Mouse (Mus musculus) embryonic facial prominence, embryonic 14.5 days (tissue): ENCODE data around the gene Mob2. TPM values are rescaled to one million over a fixed set of nuclear protein-coding genes. Genes with fewer than 3 reads are reported as not detected.

Experiments used
- ATAC-seq: fragments of 200-750 bp; cut with Nextera tagmentation; 2 replicates; pipeline ENCODE4 v1.8.0; 2017; ENCODE audit warnings: low read depth, moderate number of reproducible peaks, moderate TSS enrichment
- DNase-seq: peaks from one replicate; pipeline ENCODE4 v3.0.0-alpha.2; 2015; ENCODE audit warnings: low spot score
- H3K27ac ChIP-seq: fragments of 300-500 bp; sonication (generic); replicated peaks from 2 replicates; pipeline ENCODE4 v1.5.1; 2014; ENCODE audit warnings: low read depth, mild to moderate bottlenecking, low read length, moderate library complexity
- H3K27me3 ChIP-seq: fragments of 300-500 bp; sonication (generic); replicated peaks from 2 replicates; pipeline ENCODE4 v1.6.1; 2014; ENCODE audit warnings: low read length; ENCODE audit not compliant: control insufficient read depth, insufficient read depth
- H3K36me3 ChIP-seq: fragments of 300-500 bp; sonication (generic); 2 replicates; pipeline ENCODE4 v1.6.1; 2014; ENCODE audit warnings: low read length, mixed read lengths; ENCODE audit not compliant: control insufficient read depth, insufficient read depth
- H3K4me1 ChIP-seq: fragments of 300-500 bp; sonication (generic); 2 replicates; pipeline ENCODE4 v1.6.1; 2014; ENCODE audit warnings: antibody characterized with exemption, low read length; ENCODE audit not compliant: control insufficient read depth, insufficient read depth
- H3K4me2 ChIP-seq: fragments of 300-500 bp; sonication (generic); 2 replicates; pipeline ENCODE4 v1.6.1; 2014; ENCODE audit warnings: low read depth, mild to moderate bottlenecking, low read length, moderate library complexity, mixed read lengths
- H3K4me3 ChIP-seq: fragments of 300-500 bp; sonication (generic); 2 replicates; pipeline ENCODE4 v1.5.1; 2014; ENCODE audit warnings: low read depth, mild to moderate bottlenecking, low read length
- H3K9ac ChIP-seq: fragments of 300-500 bp; sonication (generic); 2 replicates; pipeline ENCODE4 v1.6.1; 2014; ENCODE audit warnings: low read depth, mild to moderate bottlenecking, low read length, moderate library complexity, mixed read lengths
- H3K9me3 ChIP-seq: fragments of 300-500 bp; sonication (generic); 2 replicates; pipeline ENCODE4 v1.6.1; 2016; ENCODE audit warnings: low read length; ENCODE audit not compliant: control insufficient read depth
- WGBS: fragments of 180-500 bp; shearing (Covaris S2); extraction: QIAGEN DNeasy Blood & Tissue Kit; methylation state at CpG from one replicate; pipeline ENCODE4 v1.1.7; 2014; 5-methylcytosine and 5-hydroxymethylcytosine counted together
- polyA plus RNA-seq: library from polyadenylated mRNA; unstranded; fragments of >200 nt; fragmentation: Nextera tagmentation; extraction: Ambion mirVana; gene quantifications from 2 replicates; pipeline ENCODE4 v1.2.1, GENCODE M21; 2014

Gene Mob2
- polyA plus RNA-seq, 1 experiment from 2014 or later = 65.8 TPM

DNA sequence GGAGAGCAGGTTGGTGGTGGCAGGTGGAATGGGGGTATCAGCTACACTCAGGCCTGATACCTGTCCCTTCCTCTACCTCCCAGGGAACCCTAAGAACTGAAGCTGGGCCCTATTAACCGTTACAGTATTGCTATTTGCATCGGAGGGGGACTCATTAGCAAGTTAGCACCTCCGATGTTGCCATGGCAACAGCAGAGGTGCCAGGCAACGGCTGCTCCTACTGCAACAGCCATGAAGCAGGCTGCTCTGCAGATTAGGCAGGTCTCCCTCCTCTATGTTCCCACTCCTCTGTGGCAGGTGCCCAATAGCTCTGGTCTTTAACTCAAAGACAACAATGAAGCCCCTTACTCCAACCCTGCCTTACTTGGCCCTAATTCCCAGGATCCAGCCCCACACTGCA, 31.0 kb upstream of the Mob2 start:
- H3K4me2 ChIP-seq = peak overlapping the region; percentile 92; the same call in 1 of the 2 replicates
- no peak overlapping the region for H3K4me3 ChIP-seq
- H3K36me3 ChIP-seq = no peaks in the 10 kb centered on the region
- ATAC-seq = no peak
- WGBS = 3% methylated on average over 4 of the region's 4 CpGs
- peaks cover 3% of the 10 kb centered on the region for H3K4me1 ChIP-seq
- H3K27me3 ChIP-seq = peaks cover 83% of the 10 kb centered on the region
- no peak overlapping the region for H3K27ac ChIP-seq
- no peak overlapping the region for H3K9ac ChIP-seq
- no peaks in the 10 kb centered on the region for H3K9me3 ChIP-seq
- DNase-seq = no peak

DNA sequence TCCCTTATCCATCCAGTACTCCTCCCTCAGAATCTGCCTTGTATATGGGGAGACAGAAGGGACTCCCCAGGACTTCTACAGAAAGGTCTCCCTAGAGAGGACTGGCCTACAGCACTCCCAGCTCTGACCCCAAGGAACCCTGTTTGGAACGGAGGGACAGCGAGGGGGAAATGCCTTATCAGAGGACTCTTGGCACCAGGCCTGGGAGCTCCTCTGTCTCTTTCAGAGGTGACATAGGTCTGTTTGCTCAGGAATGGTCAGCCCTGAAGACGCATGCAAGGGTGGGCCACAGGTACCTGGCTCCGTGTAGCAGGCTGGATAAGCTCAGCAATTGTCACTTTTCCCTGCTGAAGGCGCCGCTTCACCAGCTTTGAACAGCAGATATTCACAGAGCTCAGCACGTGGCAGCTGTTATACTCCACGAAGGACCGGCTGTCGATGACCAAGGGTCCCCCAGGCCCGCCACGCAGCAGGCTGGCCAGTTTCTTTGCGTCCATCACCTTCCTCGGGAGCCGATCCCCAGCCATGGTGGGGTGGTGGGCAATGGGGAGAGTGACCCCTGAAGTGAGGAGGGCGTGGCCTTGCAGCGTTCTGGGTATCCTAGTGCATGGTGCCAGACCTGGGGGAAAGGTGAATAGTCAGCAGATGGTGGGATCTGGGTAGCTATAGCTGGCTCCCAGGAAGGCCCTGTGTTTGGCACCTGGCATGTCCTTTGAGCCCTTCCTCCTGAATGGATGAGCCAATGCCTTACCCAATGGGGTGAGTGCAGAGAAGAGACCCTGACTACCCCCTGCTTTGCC, 29.0 kb upstream of the Mob2 start:
- H3K4me2 ChIP-seq = no peak overlapping the region
- no peak overlapping the region for H3K27ac ChIP-seq
- no peaks in the 10 kb centered on the region for H3K9me3 ChIP-seq
- H3K4me1 ChIP-seq = peaks cover 3% of the 10 kb centered on the region
- H3K27me3 ChIP-seq = peaks cover 73% of the 10 kb centered on the region
- DNase-seq (no peak), ATAC-seq (no peak)
- whole genome bisulfite sequencing = 56% methylated on average over 17 of the region's 17 CpGs
- no peak overlapping the region for H3K4me3 ChIP-seq
- H3K36me3 ChIP-seq = no peaks in the 10 kb centered on the region
- no peak overlapping the region; the same call in 1 of the 2 replicates for H3K9ac ChIP-seq

DNA sequence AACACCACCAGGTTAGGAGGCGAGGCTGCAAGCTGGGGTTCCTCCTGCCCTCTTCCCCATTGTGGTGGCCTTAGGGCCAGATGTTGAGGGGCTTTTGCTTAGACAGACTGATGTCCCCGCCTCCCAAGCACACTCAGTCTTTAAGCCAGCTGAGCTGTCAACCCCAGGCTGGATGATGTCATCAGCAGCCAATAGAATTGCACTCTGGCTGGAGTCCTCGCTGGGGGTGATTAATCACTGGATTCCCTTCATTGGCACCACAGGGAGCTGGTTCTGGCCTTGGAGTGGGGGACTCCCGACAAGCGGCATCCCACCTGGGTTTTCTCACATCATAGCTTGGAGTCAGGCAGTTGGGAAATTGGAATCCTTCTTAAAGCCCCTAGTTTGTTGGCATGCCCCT, 28.0 kb upstream of the Mob2 start:
- ATAC-seq (peak; percentile 72; the same call in 1 of the 2 replicates), DNase-seq (peak; percentile 80)

DNA sequence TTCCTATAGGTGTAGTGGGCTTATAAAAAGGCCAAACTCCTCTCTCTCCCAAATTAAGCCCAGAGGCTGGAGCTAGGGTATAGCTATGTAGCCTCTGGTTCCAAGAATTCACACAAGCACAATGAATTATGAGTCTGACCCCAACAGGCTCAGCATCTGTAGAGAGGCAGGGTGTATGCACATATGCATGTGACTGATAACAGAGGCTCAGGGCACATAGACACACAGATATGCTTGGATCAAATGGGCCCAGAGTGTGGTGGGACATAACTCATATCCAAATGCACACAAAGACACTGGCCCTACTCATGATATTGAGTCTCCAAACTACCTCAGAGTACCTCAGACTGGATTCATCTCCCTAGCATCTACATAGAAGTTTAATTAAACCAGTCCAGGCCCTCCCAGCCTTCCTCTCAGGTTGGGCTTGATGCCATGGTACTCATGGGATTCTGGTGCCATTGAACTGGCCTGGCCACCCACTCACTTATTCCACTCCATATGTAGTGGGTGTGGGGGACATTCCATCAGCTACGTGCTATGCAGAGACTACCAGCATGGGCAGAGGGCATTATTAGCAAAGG, 26.3 kb upstream of the Mob2 start:
- DNase-seq = no peak
- H3K9me3 ChIP-seq = no peaks in the 10 kb centered on the region
- no peak overlapping the region for H3K27ac ChIP-seq
- H3K36me3 ChIP-seq = 0 out of 2 replicates have a peak, but pooled peaks cover 4% of the 10 kb centered on the region
- no peak overlapping the region for H3K4me3 ChIP-seq
- no peak overlapping the region for H3K4me2 ChIP-seq
- H3K4me1 ChIP-seq = peaks cover 5% of the 10 kb centered on the region; the same call in 1 of the 2 replicates
- WGBS = 69% methylated on average over 1 of the region's 1 CpGs
- no peak overlapping the region for H3K9ac ChIP-seq
- ATAC-seq = no peak
- H3K27me3 ChIP-seq = peaks cover 73% of the 10 kb centered on the region

More for the DNA sequence above, 28.0 kb upstream of the Mob2 start:
- H3K36me3 ChIP-seq = no peaks in the 10 kb centered on the region
- no peak overlapping the region for H3K9ac ChIP-seq
- no peaks in the 10 kb centered on the region for H3K9me3 ChIP-seq
- peaks cover 7% of the 10 kb centered on the region for H3K4me1 ChIP-seq
- peaks cover 73% of the 10 kb centered on the region for H3K27me3 ChIP-seq
- no peak overlapping the region for H3K27ac ChIP-seq
- H3K4me2 ChIP-seq = no peak overlapping the region
- H3K4me3 ChIP-seq = no peak overlapping the region
- 4% methylated on average over 5 of the region's 5 CpGs for WGBS

DNA sequence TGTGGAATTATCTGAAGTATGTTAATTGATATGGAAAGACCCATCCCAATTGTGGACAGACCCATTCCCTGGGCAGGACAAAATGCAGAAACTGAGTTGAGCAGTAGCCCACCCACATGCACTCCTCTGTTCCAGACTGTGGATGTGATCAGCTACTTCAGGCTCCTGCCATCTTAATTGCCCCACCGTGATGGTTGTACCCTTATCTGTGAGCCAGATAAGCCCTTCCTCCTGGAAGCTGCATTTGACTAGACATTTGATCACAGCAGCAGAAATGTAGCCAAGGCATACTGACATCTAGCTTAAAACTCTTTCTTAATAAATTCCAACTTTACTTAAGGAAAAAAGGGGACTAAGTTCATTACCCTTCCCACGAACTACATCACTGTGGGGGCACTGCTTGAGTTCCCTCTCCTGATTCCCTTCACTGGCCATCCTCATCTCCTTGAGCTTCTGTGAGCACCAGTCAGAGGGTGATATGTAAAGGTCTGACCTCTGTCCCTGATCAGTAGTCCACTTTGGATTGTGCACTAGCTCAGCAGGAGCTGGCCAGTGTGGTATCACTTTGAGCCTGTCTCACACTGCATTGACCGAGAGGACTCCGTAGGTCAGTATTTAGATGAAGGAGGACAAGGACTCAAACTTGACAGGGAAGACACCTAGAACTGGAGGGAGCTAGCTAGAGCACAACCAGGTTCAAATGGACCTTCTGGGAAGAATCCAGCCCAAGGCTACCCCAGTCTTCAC, 25.5 kb upstream of the Mob2 start:
- 90% methylated on average over 4 of the region's 4 CpGs for WGBS
- H3K27me3 ChIP-seq = peaks cover 73% of the 10 kb centered on the region

DNA sequence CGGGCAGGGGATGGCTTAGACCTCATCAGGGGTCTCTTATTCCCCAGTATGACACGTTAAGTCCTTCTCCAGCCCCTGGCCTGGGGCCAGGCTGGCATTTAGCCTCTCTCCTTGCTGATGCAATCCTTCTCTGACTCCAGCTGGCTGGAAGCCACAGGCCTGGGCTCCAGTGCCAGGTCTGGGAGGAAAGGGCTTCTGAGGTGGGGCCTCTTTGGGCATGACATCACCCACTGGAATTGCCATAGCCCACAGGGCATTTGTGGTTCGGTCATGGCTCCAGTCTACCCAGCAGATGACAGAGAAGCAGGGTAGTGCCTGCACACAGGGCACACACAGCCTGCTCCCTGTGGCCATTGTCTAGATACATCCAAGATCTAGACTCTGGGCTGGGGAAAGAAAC, 24.0 kb upstream of the Mob2 start:
- peaks cover 5% of the 10 kb centered on the region; the same call in 1 of the 2 replicates for H3K4me1 ChIP-seq
- H3K36me3 ChIP-seq = 0 out of 2 replicates have a peak, but pooled peaks cover 4% of the 10 kb centered on the region
- DNase-seq (peak; percentile 61), ATAC-seq (no peak)
- no peak overlapping the region for H3K27ac ChIP-seq
- H3K27me3 ChIP-seq = peaks cover 75% of the 10 kb centered on the region
- WGBS = 48% methylated on average over 3 of the region's 3 CpGs
- H3K9ac ChIP-seq = no peak overlapping the region
- H3K9me3 ChIP-seq = no peaks in the 10 kb centered on the region
- H3K4me3 ChIP-seq = no peak overlapping the region
- H3K4me2 ChIP-seq = no peak overlapping the region

More for the DNA sequence above, 25.5 kb upstream of the Mob2 start:
- Histone ChIP-seq H3K9ac (no peak overlapping the region), H3K9me3 (no peaks in the 10 kb centered on the region), H3K4me1 (peaks cover 5% of the 10 kb centered on the region; the same call in 1 of the 2 replicates), H3K4me3 (no peak overlapping the region), H3K27ac (no peak overlapping the region), H3K4me2 (no peak overlapping the region), H3K36me3 (0 out of 2 replicates have a peak, but pooled peaks cover 4% of the 10 kb centered on the region)
- ATAC-seq (no peak), DNase-seq (no peak)

DNA sequence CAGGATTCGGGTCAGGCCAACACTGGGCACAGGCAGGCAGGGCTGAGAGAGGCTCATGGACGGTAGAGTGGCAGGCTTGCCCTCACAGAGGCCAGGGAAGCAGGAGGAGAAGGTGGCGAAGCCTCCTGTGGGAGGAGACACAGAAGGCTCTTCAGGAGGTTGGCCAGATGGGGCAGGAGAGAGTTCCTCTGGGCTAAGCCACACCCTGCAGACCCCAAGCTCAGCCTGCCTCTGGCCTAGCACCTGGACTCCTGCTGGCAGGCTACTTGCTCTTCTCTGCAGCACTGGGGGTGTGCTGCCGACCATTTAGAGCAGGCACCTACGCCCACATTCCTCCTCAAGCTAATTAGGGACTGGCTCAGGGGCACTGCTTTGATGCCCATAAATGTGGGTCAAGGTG, 23.5 kb upstream of the Mob2 start:
- ATAC-seq = 0 out of 2 replicates have a peak, but pooled peaks have one; percentile 30
- H3K9me3 ChIP-seq = no peaks in the 10 kb centered on the region
- peaks cover 71% of the 10 kb centered on the region for H3K27me3 ChIP-seq
- H3K4me1 ChIP-seq = peaks cover 5% of the 10 kb centered on the region; the same call in 1 of the 2 replicates
- H3K9ac ChIP-seq = no peak overlapping the region
- H3K36me3 ChIP-seq = 0 out of 2 replicates have a peak, but pooled peaks cover 4% of the 10 kb centered on the region
- H3K4me3 ChIP-seq = no peak overlapping the region
- no peak overlapping the region for H3K27ac ChIP-seq
- 28% methylated on average over 5 of the region's 5 CpGs for WGBS
- H3K4me2 ChIP-seq = no peak overlapping the region
- DNase-seq = no peak

DNA sequence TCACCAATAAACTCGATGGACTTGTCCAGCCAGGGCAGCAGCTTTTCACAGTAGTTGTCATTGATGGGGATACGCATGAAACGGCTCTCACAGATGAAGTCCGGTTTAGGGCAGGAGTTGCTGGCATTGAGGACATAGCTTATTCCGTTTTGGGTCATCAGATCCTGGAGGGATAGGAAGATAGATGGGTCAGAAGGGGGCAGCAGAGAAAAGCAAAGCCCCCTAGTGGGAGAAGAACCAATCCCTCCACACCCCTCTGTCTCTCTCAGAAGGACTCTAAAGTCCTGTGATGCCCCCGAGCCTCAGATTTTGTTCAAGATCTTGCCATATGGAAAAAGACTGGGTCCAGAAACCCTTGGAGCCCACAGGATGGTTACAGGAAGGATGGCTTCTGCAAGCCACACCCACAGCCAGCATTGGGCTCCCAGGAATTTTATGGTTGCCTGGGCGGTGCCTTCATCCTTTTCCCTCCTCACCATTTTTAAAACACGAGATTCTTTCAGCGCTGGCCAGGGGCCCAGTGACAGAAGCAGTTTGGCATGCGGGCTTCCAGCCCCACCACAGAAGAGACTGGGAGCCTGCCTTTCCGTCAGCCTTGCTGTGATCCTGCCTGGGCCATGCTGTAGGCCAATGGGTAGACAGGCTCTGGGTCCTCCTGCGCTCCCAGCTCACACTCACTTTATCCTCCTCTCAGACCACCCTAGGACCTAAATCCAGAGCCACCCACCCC, 22.9 kb upstream of the Mob2 start:
- Histone ChIP-seq H3K4me2 (no peak overlapping the region), H3K4me1 (peaks cover 5% of the 10 kb centered on the region; the same call in 1 of the 2 replicates), H3K36me3 (0 out of 2 replicates have a peak, but pooled peaks cover 4% of the 10 kb centered on the region), H3K27me3 (peaks cover 67% of the 10 kb centered on the region), H3K9me3 (no peaks in the 10 kb centered on the region), H3K4me3 (no peak overlapping the region), H3K9ac (no peak overlapping the region), H3K27ac (no peak overlapping the region)
- DNase-seq = peak; percentile 58
- 0 out of 2 replicates have a peak, but pooled peaks have one; percentile 34 for ATAC-seq
- 31% methylated on average over 11 of the region's 12 CpGs for WGBS
